Mouse (Mus musculus) heart, embryonic 15.5 days (tissue): ENCODE measurements around the gene Pou2f2. TPM values are rescaled to one million over a fixed set of nuclear protein-coding genes. Genes with fewer than 3 reads are reported as not detected.

ENCODE experiments used
- ATAC-seq: fragments of 200-750 bp; cut with Nextera tagmentation; replicated peaks from 2 replicates; pipeline ENCODE4 v1.8.0; 2017; ENCODE audit warnings: low read depth, moderate TSS enrichment; ENCODE audit not compliant: insufficient number of reproducible peaks, insufficient read depth, low FRiP score
- H3K27ac ChIP-seq: fragments of 300-500 bp; sonication (generic); 2 replicates; pipeline ENCODE4 v1.5.1; 2015; ENCODE audit warnings: mild to moderate bottlenecking, inconsistent platforms
- H3K27me3 ChIP-seq: fragments of 300-500 bp; sonication (generic); 2 replicates; pipeline ENCODE4 v1.6.1; 2015; ENCODE audit warnings: inconsistent platforms
- H3K36me3 ChIP-seq: fragments of 300-500 bp; sonication (generic); 2 replicates; pipeline ENCODE4 v1.6.1; 2015; ENCODE audit warnings: mild to moderate bottlenecking, inconsistent platforms
- H3K4me1 ChIP-seq: fragments of 300-500 bp; sonication (generic); replicated peaks from 2 replicates; pipeline ENCODE4 v1.6.1; 2015; ENCODE audit warnings: inconsistent platforms
- H3K4me2 ChIP-seq: fragments of 300-500 bp; sonication (generic); 2 replicates; pipeline ENCODE4 v1.6.1; 2015; ENCODE audit warnings: inconsistent platforms, mild to moderate bottlenecking, moderate library complexity
- H3K4me3 ChIP-seq: fragments of 300-500 bp; sonication (generic); 2 replicates; pipeline ENCODE4 v1.5.1; 2015; ENCODE audit warnings: mild to moderate bottlenecking, inconsistent platforms
- H3K9ac ChIP-seq: fragments of 300-500 bp; sonication (generic); 2 replicates; pipeline ENCODE4 v1.6.1; 2015; ENCODE audit warnings: mild to moderate bottlenecking, inconsistent platforms
- H3K9me3 ChIP-seq: fragments of 300-500 bp; sonication (generic); replicated peaks from 2 replicates; pipeline ENCODE4 v1.6.1; 2016; ENCODE audit warnings: inconsistent platforms
- WGBS: fragments of 180-500 bp; shearing (Covaris S2); methylation state at CpG from one replicate; pipeline ENCODE4 v1.1.7; 2015; ENCODE audit warnings: mixed read lengths; 5-methylcytosine and 5-hydroxymethylcytosine counted together
- polyA plus RNA-seq: library from polyadenylated mRNA; unstranded; fragments of >200 nt; fragmentation: Nextera tagmentation; extraction: Ambion mirVana; gene quantifications from 2 replicates; pipeline ENCODE4 v1.2.1, GENCODE M21; 2015

The Pou2f2 gene
- polyA plus RNA-seq, 1 experiment from 2014 or later = 0.49 TPM

DNA sequence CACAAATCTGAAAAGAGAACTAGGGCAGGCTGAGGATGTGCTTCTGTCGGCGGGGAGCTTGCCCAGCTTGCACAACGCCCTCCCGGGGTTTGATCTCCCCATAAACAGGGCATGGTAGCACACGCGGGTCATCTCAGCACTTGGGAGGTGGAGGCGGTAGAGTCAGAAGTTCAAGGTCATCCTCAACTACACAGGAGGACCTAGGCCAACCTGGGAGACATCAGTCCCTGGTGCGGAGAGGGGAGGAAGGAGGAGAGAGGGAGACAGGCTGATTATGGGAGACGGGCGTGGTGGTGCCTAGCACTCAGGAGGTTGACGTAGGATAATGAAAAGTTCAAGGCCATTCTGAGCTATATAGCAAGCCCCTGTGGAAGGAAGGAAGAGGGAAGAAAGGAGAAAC lies 11.3 kb upstream of the Pou2f2 start:
- no peaks in the 10 kb centered on the region for H3K9me3 ChIP-seq
- H3K9ac ChIP-seq = no peak overlapping the region
- no peak overlapping the region for H3K4me2 ChIP-seq
- H3K27ac ChIP-seq = no peak overlapping the region
- no peak overlapping the region for H3K4me3 ChIP-seq
- H3K27me3 ChIP-seq = peaks cover 11% of the 10 kb centered on the region; the same call in 1 of the 2 replicates
- no peaks in the 10 kb centered on the region for H3K36me3 ChIP-seq
- 82% methylated on average over 11 of the region's 11 CpGs for WGBS
- no peak for ATAC-seq
- no peaks in the 10 kb centered on the region for H3K4me1 ChIP-seq

DNA sequence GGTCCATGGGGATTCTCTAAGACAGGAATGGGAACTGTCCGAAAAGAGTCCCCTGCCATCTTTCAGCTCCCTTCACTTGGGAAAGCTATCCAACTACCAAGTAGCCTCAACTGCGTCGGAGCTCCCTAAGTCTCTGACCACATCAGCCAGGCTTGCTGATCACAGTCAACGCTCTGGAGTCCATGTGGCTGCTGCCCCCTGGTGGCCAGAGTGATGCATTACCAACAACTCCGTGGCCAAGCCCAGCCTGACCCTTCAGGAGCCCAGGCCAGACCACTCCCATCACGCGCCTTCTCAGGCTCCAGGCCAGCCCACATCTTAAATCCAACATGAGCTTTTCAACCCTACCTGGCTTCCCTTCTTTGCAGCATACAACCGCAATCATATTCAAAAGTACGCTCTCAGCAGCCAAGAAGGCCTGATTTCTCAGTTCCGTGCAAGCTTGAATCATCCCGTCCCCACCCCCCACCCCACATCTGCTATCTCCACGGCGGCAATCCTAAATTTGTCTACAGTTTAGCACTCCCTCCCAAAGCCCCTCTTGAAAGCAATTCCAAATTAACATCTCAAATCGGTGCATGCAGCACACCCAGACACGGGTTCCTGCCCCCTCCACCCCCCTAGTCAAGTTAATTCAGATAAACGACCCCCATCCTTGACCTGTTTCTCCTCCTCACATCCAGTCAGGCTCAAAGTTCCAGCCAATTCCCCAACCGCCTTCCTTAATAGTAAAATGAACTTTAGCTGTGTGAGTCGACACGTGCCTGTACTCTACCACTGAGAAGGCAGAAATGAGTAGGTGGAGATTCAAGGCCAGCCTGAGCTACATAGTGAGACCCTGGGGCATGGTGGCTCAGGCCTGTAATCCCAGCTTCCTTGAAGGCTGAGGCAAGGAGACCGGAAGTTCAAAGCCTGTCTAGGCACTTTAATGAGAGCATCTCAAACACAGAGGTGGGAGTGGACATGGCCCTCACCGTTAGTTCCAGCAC lies 8.4 kb upstream of the Pou2f2 start:
- no peak overlapping the region for H3K4me2 ChIP-seq
- H3K9me3 ChIP-seq = no peaks in the 10 kb centered on the region
- H3K36me3 ChIP-seq = no peaks in the 10 kb centered on the region
- peak; percentile 72 for ATAC-seq
- no peak overlapping the region for H3K4me3 ChIP-seq
- WGBS = 26% methylated on average over 21 of the region's 21 CpGs
- no peak overlapping the region for H3K9ac ChIP-seq
- H3K27ac ChIP-seq = no peak overlapping the region
- peaks cover 25% of the 10 kb centered on the region for H3K27me3 ChIP-seq
- H3K4me1 ChIP-seq = no peaks in the 10 kb centered on the region

DNA sequence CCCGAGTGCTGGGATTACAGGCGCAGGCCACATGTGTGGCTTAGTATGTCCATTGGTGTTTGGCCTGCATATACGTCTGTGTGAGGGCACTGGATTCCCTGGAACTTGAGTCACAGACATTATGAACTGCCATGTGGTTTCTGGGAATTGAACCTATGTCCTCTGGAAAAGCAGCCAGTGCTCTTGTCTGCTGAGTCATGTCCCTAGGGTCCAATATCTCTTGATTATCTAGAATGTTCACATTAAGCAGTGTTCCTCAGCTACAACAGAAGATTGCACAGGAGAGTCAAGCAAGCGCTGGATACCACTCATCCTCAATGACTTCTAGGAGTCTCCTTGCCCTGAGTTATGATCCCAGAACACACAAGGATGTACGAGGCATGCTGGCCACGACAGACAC lies 4.6 kb upstream of the Pou2f2 start:
- H3K36me3 ChIP-seq = no peaks in the 10 kb centered on the region

DNA sequence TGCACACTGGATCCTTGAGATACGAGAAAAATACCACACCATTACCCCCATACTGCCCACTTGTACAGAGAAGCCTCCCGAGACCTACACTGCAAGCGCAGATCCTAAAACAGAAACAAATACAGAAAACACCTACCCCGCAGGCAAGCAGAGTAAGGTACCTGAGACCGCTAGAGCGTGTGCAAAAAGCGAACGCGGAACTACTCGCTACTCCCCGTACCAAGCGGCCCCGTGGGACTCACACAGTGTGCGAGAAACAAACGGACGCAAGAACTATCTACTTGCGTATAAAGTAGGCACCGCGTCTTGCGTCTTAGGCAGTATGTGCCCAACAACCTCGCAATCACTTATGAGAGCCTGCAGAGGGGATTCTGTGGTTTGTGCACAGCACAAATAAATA lies 2.3 kb upstream of the Pou2f2 start:
- no peaks in the 10 kb centered on the region for H3K36me3 ChIP-seq
- no peak for ATAC-seq
- H3K4me3 ChIP-seq = peak overlapping the region; percentile 21
- H3K4me1 ChIP-seq = peaks cover 25% of the 10 kb centered on the region
- H3K27me3 ChIP-seq = peaks cover 80% of the 10 kb centered on the region
- no peak overlapping the region for H3K27ac ChIP-seq
- H3K4me2 ChIP-seq = peak overlapping the region; percentile 46
- no peak overlapping the region for H3K9ac ChIP-seq
- no peaks in the 10 kb centered on the region for H3K9me3 ChIP-seq
- WGBS = 6% methylated on average over 21 of the region's 21 CpGs

More for the DNA sequence above, 4.6 kb upstream of the Pou2f2 start:
- no peak overlapping the region for H3K4me2 ChIP-seq
- H3K4me3 ChIP-seq = no peak overlapping the region
- no peaks in the 10 kb centered on the region for H3K9me3 ChIP-seq
- no peak overlapping the region for H3K27ac ChIP-seq
- no peak overlapping the region for H3K9ac ChIP-seq
- 70% methylated on average over 6 of the region's 6 CpGs for WGBS
- no peak for ATAC-seq
- H3K27me3 ChIP-seq = peaks cover 63% of the 10 kb centered on the region
- H3K4me1 ChIP-seq = peaks cover 15% of the 10 kb centered on the region

DNA sequence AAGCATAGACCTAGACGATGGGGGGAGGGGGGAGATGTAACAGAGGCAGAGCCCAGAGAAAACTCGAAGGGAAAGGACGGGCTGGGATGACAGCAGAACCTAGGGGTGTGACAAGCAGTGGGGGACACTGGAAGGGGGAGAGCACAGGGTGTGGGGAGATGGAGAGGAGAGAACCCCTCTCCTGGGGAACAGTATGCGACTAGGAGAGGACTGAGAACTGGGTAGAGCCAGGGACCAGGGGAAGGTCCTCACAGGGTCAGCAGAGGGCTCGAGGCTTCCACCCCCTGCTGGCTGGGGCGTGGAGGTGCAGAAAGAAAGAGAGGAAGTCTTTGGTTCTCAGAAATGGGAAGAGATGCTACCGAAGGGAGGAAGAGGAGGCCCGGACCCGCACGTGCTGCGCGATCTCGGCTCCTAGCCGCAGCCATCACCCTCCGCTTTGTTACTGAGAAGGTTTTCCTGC lies 1.8 kb upstream of the Pou2f2 start:
- peaks cover 25% of the 10 kb centered on the region for H3K4me1 ChIP-seq
- H3K9ac ChIP-seq = no peak overlapping the region
- ATAC-seq = no peak
- WGBS = 2% methylated on average over 14 of the region's 15 CpGs
- H3K36me3 ChIP-seq = no peaks in the 10 kb centered on the region
- H3K27me3 ChIP-seq = peaks cover 80% of the 10 kb centered on the region
- H3K9me3 ChIP-seq = no peaks in the 10 kb centered on the region
- no peak overlapping the region for H3K27ac ChIP-seq
- H3K4me2 ChIP-seq = peak overlapping the region; percentile 46
- peak overlapping the region; percentile 21 for H3K4me3 ChIP-seq

DNA sequence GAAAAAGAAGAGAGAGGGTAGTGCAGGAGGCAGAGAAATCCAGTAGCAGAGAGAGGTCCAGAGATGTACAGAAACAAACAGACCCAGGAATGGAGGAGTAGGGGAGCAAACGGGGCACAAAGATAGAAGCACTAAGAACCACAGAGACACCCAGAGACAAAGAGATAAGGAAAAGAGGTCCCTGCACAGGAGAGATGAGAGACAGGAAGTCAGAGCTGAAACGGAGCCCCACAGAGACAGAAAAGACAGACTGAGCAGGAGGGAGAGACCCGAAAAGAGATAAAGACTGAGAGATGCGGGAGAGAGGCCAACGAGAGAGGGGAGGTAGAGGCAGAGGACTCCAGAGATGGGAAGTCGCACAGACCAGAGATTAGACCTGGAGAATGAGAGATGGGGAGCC lies 986 bp upstream of the Pou2f2 start:
- H3K4me2 ChIP-seq = no peak overlapping the region
- ATAC-seq = no peak
- H3K36me3 ChIP-seq = no peaks in the 10 kb centered on the region
- WGBS = 6% methylated on average over 6 of the region's 6 CpGs
- H3K27me3 ChIP-seq = peaks cover 88% of the 10 kb centered on the region
- peaks cover 25% of the 10 kb centered on the region for H3K4me1 ChIP-seq
- 0 out of 2 replicates have a peak overlapping the region, but pooled peaks have one; percentile 52 for H3K4me3 ChIP-seq
- H3K9me3 ChIP-seq = no peaks in the 10 kb centered on the region
- no peak overlapping the region for H3K27ac ChIP-seq
- no peak overlapping the region for H3K9ac ChIP-seq

DNA sequence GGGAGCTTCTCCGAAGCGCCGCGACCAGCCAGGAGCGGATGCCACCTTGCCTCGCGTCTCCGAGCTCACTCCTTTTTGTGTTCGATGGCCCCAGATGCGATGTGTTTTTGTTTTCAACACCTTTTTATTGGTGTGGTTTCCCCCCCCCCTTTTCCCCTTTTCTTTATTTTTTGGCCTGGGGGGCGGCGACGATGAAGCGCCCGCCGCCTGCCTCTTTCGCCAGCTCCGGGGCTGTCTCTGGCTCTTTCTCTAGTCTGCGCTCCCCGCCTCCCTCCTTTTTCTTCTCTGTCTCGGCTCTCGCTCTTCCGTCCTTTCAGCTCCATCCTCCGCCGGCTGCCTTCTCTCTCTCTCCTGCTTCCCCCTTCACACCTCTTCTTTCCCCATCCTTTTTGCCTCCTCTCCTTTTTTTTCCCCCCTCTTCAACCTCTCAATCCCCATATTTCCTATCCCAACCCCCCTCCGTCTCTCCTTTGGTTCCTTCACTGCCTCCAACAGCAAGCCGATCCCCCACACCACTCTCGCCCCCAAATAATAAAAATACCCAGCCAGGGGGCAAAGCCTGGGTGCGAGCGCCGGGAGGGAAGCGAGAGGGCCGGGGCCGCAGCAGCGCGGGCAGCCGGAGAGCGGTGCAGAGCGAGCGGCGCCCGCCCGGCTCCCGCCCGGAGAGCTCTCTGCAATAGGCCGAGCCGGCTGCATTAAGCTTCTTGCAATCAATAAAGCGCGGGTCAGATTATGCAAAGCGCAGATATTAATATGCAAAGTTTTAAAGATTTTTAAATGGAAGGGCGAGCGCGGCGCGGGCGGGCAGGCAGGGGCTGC lies 530 bp downstream of the Pou2f2 start:
- Histone ChIP-seq H3K27ac (no peak overlapping the region), H3K27me3 (peaks cover 96% of the 10 kb centered on the region), H3K9ac (no peak overlapping the region), H3K9me3 (no peaks in the 10 kb centered on the region), H3K4me1 (peaks cover 25% of the 10 kb centered on the region), H3K4me2 (peak overlapping the region; percentile 75), H3K4me3 (peak overlapping the region; percentile 52), H3K36me3 (no peaks in the 10 kb centered on the region)
- 1% methylated on average over 55 of the region's 56 CpGs for WGBS
- ATAC-seq = peak; percentile 19; the same call in 1 of the 2 replicates

DNA sequence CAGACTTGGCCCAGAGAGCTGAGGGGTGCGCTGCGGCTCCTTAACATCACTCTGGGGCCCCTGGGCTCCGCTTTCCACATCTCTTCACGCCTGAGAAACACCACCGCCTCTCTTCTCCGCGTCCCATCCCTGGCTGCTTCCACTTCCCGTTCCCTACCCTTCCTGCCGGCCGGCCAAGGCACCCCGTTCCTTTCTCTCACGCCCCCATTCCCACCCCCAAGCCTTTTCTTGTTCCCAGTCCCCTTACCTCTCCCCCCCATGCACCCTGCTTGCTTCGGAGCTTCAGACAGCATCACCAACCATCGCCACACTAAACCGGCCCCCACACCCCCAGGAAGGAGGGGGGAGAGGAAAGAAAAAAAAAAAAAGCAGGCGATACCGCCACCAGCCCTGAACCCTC lies 1.2 kb downstream of the Pou2f2 start:
- H3K27me3 ChIP-seq = peaks cover 96% of the 10 kb centered on the region
- H3K4me3 ChIP-seq = peak overlapping the region; percentile 52
- no peaks in the 10 kb centered on the region for H3K36me3 ChIP-seq
- H3K9me3 ChIP-seq = no peaks in the 10 kb centered on the region
- no peak for ATAC-seq
- WGBS = 4% methylated on average over 17 of the region's 17 CpGs
- peaks cover 25% of the 10 kb centered on the region for H3K4me1 ChIP-seq
- H3K9ac ChIP-seq = no peak overlapping the region
- no peak overlapping the region for H3K27ac ChIP-seq
- peak overlapping the region; percentile 75 for H3K4me2 ChIP-seq

DNA sequence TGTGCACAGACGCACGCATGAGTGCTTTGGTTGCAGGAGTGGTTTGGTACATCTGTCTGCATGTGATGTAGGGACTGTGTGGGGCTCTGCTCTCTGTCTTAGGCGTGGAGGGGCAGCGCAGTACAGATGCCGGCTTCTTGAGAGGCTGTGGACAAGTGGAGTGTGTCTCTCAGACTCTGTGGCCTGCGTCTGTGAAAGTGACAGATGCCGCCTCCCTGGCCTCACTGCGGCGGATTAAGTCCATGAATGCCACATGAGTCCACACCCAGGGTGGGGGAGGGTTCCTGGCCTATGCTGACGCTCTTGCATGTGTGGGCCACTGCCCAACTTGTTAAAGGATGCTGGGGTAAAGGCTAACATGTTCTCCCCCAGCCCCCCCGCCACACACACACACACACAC lies 5.2 kb downstream of the Pou2f2 start:
- 46% methylated on average over 11 of the region's 11 CpGs for WGBS
- Histone ChIP-seq H3K4me3 (no peak overlapping the region), H3K36me3 (no peaks in the 10 kb centered on the region), H3K4me2 (no peak overlapping the region), H3K9me3 (no peaks in the 10 kb centered on the region), H3K27me3 (peaks cover 81% of the 10 kb centered on the region), H3K4me1 (peaks cover 12% of the 10 kb centered on the region), H3K9ac (no peak overlapping the region), H3K27ac (no peak overlapping the region)
- no peak for ATAC-seq

DNA sequence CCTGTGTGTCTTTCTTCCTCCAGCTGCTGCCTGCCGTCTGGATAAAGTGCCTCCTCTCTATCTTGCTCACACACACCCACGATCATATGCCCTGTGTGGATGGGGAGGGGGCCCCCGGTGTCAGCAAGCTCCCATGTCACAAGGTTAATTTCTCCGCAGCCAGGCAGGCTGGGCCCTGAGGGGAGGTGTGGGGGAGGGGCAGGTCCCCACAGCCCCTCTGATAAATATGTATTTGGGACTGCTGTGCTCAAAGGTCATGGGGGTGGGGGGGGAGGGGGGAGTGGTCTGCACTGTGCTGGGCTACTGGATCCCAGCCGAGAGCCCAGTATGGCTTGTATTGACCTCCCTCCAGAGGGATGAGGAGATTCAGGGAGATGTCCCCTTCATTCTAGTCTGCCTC lies 6.9 kb downstream of the Pou2f2 start:
- Histone ChIP-seq H3K27ac (no peak overlapping the region), H3K27me3 (peaks cover 73% of the 10 kb centered on the region), H3K4me1 (no peaks in the 10 kb centered on the region), H3K36me3 (no peaks in the 10 kb centered on the region), H3K4me2 (no peak overlapping the region), H3K9me3 (no peaks in the 10 kb centered on the region), H3K4me3 (no peak overlapping the region), H3K9ac (no peak overlapping the region)
- ATAC-seq = no peak
- WGBS = 35% methylated on average over 5 of the region's 5 CpGs

DNA sequence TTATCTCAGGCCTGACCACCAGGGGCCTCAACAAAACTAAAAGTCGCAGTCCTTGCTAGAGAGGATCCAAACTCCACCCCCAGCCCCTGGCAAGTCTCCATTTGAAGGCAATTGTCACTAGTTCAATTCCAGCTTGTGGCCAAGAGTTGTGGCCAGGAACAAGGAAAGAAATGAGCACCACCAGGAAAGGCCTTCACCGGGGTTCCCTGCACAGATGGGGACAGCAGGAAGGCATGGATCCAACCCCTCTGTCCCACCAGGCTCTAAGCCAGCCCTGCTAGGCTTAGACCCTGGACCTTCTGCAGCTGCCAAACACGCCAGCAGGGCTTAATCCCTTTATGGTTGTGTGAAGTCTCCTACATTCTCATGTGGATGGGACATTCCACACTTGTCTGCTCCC lies 8.9 kb downstream of the Pou2f2 start:
- Histone ChIP-seq H3K4me3 (no peak overlapping the region), H3K9ac (no peak overlapping the region), H3K9me3 (no peaks in the 10 kb centered on the region), H3K4me1 (no peaks in the 10 kb centered on the region), H3K27ac (no peak overlapping the region), H3K36me3 (no peaks in the 10 kb centered on the region), H3K4me2 (no peak overlapping the region), H3K27me3 (peaks cover 60% of the 10 kb centered on the region)
- ATAC-seq = no peak
- 20% methylated on average over 3 of the region's 3 CpGs for WGBS
